Mouse (Mus musculus) MEL (cell line): ENCODE measurements at regions not wholly inside any gene's neighbourhood (a gene's known extent, or its start where the extent isn't known, plus 50 kb on each side); places are given as distances from the start of the nearest gene placed in this dataset.

Experiments
- DNase-seq: peaks from one replicate; pipeline ENCODE4 v3.0.0; 2011; ENCODE audit warnings: low read depth, low spot score
- H3K27ac ChIP-seq: 2 replicates; pipeline ENCODE4 v1.5.1; 2012; ENCODE audit warnings: low read depth, mild to moderate bottlenecking, control low read depth, low read length, moderate library complexity; ENCODE audit not compliant: control insufficient read depth
- H3K27me3 ChIP-seq, 2 experiments: fragments of 150-350 bp in 1 of 2; sonication (generic) in 1 of 2; 2 replicates each; pipeline ENCODE4 v1.6.1; 2012; ENCODE audit warnings: low read length in 2 of 2, mild to moderate bottlenecking in 2 of 2, improper control_type of control experiment in 1 of 2, moderate library complexity in 1 of 2; ENCODE audit not compliant: insufficient read depth in 2 of 2, control insufficient read depth in 1 of 2
- H3K36me3 ChIP-seq, 2 experiments: 2 replicates each; pipeline ENCODE4 v1.6.1; 2012 to 2014; ENCODE audit warnings: low read length in 2 of 2, improper control_type of control experiment in 1 of 2, inconsistent platforms in 1 of 2, mild to moderate bottlenecking in 1 of 2; ENCODE audit not compliant: insufficient read depth in 2 of 2, control insufficient read depth in 1 of 2
- H3K4me1 ChIP-seq, 2 experiments: fragments of 150-350 bp in 1 of 2; sonication (generic) in 1 of 2; 2 replicates each; pipeline ENCODE4 v1.6.1; 2012; ENCODE audit warnings: low read length in 2 of 2, improper control_type of control experiment in 1 of 2, mild to moderate bottlenecking in 1 of 2; ENCODE audit not compliant: insufficient read depth in 2 of 2, control insufficient read depth in 1 of 2
- H3K4me3 ChIP-seq, 2 experiments: fragments of 150-350 bp in 1 of 2; sonication (generic) in 1 of 2; 2 replicates each; pipeline ENCODE4 v1.5.1; 2012; ENCODE audit warnings: low read depth in 2 of 2, low read length in 2 of 2, mild to moderate bottlenecking in 2 of 2, moderate library complexity in 2 of 2, control low read depth in 1 of 2, improper control_type of control experiment in 1 of 2; ENCODE audit not compliant: control insufficient read depth in 1 of 2, insufficient read depth in 1 of 2
- H3K79me2 ChIP-seq: 2 replicates; pipeline ENCODE4 v1.6.1; 2012; ENCODE audit warnings: mild to moderate bottlenecking, low read length, moderate library complexity; ENCODE audit not compliant: control insufficient read depth, poor library complexity, insufficient read depth
- H3K9ac ChIP-seq: 2 replicates; pipeline ENCODE4 v1.6.1; 2012; ENCODE audit warnings: low read depth, mild to moderate bottlenecking, control low read depth, low read length, moderate library complexity; ENCODE audit not compliant: control insufficient read depth, poor library complexity, severe bottlenecking
- H3K9me3 ChIP-seq: fragments of 150-350 bp; sonication (generic); replicated peaks from 2 replicates; pipeline ENCODE4 v1.6.1; 2012; ENCODE audit warnings: mild to moderate bottlenecking, low read length, improper control_type of control experiment, moderate library complexity; ENCODE audit not compliant: insufficient read depth
- CHD2 ChIP-seq: IDR thresholded peaks from 2 replicates; pipeline ENCODE4 v1.6.1; 2011; ENCODE audit warnings: low read length, improper control_type of control experiment
- CTCF ChIP-seq, 3 experiments: IDR thresholded peaks in 2 of 3; conservative IDR thresholded peaks in 1 of 3; 2 replicates each; pipeline ENCODE4 v1.5.1; 2011 to 2012; ENCODE audit warnings: low read length in 3 of 3, low read depth in 2 of 3, mild to moderate bottlenecking in 2 of 3, improper control_type of control experiment in 1 of 3, inconsistent platforms in 1 of 3, mixed read lengths in 1 of 3, moderate library complexity in 1 of 3; ENCODE audit not compliant: control insufficient read depth in 1 of 3, insufficient read depth in 1 of 3, poor library complexity in 1 of 3, severe bottlenecking in 1 of 3
- E2F4 ChIP-seq: IDR thresholded peaks from 2 replicates; pipeline ENCODE4 v1.6.1; 2011; ENCODE audit warnings: low read depth, low read length, improper control_type of control experiment, borderline replicate concordance
- ELF1 ChIP-seq: IDR thresholded peaks from 2 replicates; pipeline ENCODE4 v1.6.1; 2014; ENCODE audit warnings: low read depth, mild to moderate bottlenecking, inconsistent platforms, low read length, improper control_type of control experiment, moderate library complexity
- GABPA ChIP-seq: IDR thresholded peaks from 2 replicates; pipeline ENCODE4 v1.6.1; 2012; ENCODE audit warnings: low read depth, mild to moderate bottlenecking, inconsistent platforms, low read length, improper control_type of control experiment, moderate library complexity
- HCFC1 ChIP-seq: IDR thresholded peaks from 2 replicates; pipeline ENCODE4 v1.6.1; 2012; ENCODE audit warnings: low read depth, mild to moderate bottlenecking, inconsistent platforms, low read length, improper control_type of control experiment, moderate library complexity
- KAT2A ChIP-seq: conservative IDR thresholded peaks from 2 replicates; pipeline ENCODE4 v1.6.1; 2012; ENCODE audit warnings: low read depth, low read length, improper control_type of control experiment, inconsistent platforms
- MAX ChIP-seq: IDR thresholded peaks from 2 replicates; pipeline ENCODE4 v1.6.1; 2011; ENCODE audit warnings: low read length, improper control_type of control experiment
- MAZ ChIP-seq: IDR thresholded peaks from 2 replicates; pipeline ENCODE4 v1.6.1; 2012; ENCODE audit warnings: low read depth, mild to moderate bottlenecking, inconsistent platforms, low read length, improper control_type of control experiment
- MEF2A ChIP-seq: IDR thresholded peaks from 2 replicates; pipeline ENCODE4 v1.6.1; 2014; ENCODE audit warnings: low read depth, mild to moderate bottlenecking, inconsistent platforms, low read length, improper control_type of control experiment; ENCODE audit not compliant: poor library complexity, insufficient replicate concordance, severe bottlenecking; ENCODE audit errors: extremely low read depth
- MYC ChIP-seq: IDR thresholded peaks from 2 replicates; pipeline ENCODE4 v1.6.1; 2011; ENCODE audit warnings: low read depth, mild to moderate bottlenecking, low read length, improper control_type of control experiment, moderate library complexity
- NELFE ChIP-seq: IDR thresholded peaks from 2 replicates; pipeline ENCODE4 v1.6.1; 2011; ENCODE audit warnings: low read depth, low read length, improper control_type of control experiment
- POLR2AphosphoS2 ChIP-seq: IDR thresholded peaks from 2 replicates; pipeline ENCODE4 v1.6.1; 2011; ENCODE audit warnings: low read length, improper control_type of control experiment
- POLR2AphosphoS5 ChIP-seq: IDR thresholded peaks from 2 replicates; pipeline ENCODE4 v1.6.1; 2012; ENCODE audit warnings: low read depth, borderline replicate concordance, mild to moderate bottlenecking, inconsistent platforms, low read length, moderate library complexity, mixed read lengths
- RCOR1 ChIP-seq: IDR thresholded peaks from 2 replicates; pipeline ENCODE4 v1.6.1; 2012; ENCODE audit warnings: low read depth, mild to moderate bottlenecking, inconsistent platforms, low read length, improper control_type of control experiment
- SIN3A ChIP-seq: IDR thresholded peaks from 2 replicates; pipeline ENCODE4 v1.6.1; 2012; ENCODE audit warnings: low read length, improper control_type of control experiment, inconsistent platforms
- SMC3 ChIP-seq: IDR thresholded peaks from 2 replicates; pipeline ENCODE4 v1.6.1; 2011; ENCODE audit warnings: low read depth, low read length, improper control_type of control experiment
- TAL1 ChIP-seq: IDR thresholded peaks from 2 replicates; pipeline ENCODE4 v1.6.1; 2012; ENCODE audit warnings: mild to moderate bottlenecking, inconsistent platforms, low read length, moderate library complexity, mixed read lengths
- TBP ChIP-seq: IDR thresholded peaks from 2 replicates; pipeline ENCODE4 v1.8.0; 2011; ENCODE audit warnings: low read depth, low read length, improper control_type of control experiment
- ZC3H11A ChIP-seq: IDR thresholded peaks from 2 replicates; pipeline ENCODE4 v1.6.1; 2012; ENCODE audit warnings: low read depth, mild to moderate bottlenecking, inconsistent platforms, low read length, improper control_type of control experiment
- ZMIZ1 ChIP-seq: IDR thresholded peaks from 2 replicates; pipeline ENCODE4 v1.6.1; 2012; ENCODE audit warnings: low read depth, mild to moderate bottlenecking, inconsistent platforms, low read length, improper control_type of control experiment, moderate library complexity
- ZNF384 ChIP-seq: IDR thresholded peaks from 2 replicates; pipeline ENCODE4 v1.6.1; 2012; ENCODE audit warnings: low read depth, mild to moderate bottlenecking, inconsistent platforms, low read length, improper control_type of control experiment

- Histone ChIP-seq H3K9ac (no peak overlapping the region), H3K36me3 (no peaks in the 10 kb centered on the region), H3K79me2 (no peaks in the 10 kb centered on the region), H3K27ac (no peak overlapping the region), H3K27me3 (no peaks in the 10 kb centered on the region), H3K4me1 (no peaks in the 10 kb centered on the region), H3K4me3 (no peak overlapping the region), H3K9me3 (no peaks in the 10 kb centered on the region)
- no peak for TF ChIP-seq ZMIZ1
- no peak for TF ChIP-seq MYC
- no peak for TF ChIP-seq CHD2
- no peak for TF ChIP-seq ZNF384
- TF ChIP-seq POLR2AphosphoS5 = no peak
- no peak for TF ChIP-seq SIN3A
- TF ChIP-seq TBP = no peak
- TF ChIP-seq MAZ = no peak
- no peak for TF ChIP-seq POLR2AphosphoS2
- no peak for TF ChIP-seq KAT2A
- TF ChIP-seq SMC3 = no peak
- no peak for TF ChIP-seq CTCF (IDR thresholded peaks at IDR 0.05 in 2 of 3, conservative IDR thresholded peaks at IDR 0.05 in 1 of 3; ENCODE audit: control insufficient read depth in 1 of 3, insufficient read depth in 1 of 3, low read depth in 2 of 3, low read length in 3 of 3, poor library complexity in 1 of 3, severe bottlenecking in 1 of 3)
- DNase-seq = no peak
Observed at GRCm38 (mm10) chr8:67199213-67199612, 324.4 kb upstream of the Nat3 start.

GRCm38 (mm10) chr8:67206064-67206463 is 317.6 kb upstream of the Nat3 start:
- Histone ChIP-seq H3K36me3 (no peaks in the 10 kb centered on the region), H3K79me2 (no peaks in the 10 kb centered on the region), H3K27ac (no peak overlapping the region), H3K9me3 (no peaks in the 10 kb centered on the region), H3K27me3 (no peaks in the 10 kb centered on the region), H3K4me1 (no peaks in the 10 kb centered on the region), H3K4me3 (no peak overlapping the region), H3K9ac (no peak overlapping the region)
- no peak for TF ChIP-seq RCOR1
- TF ChIP-seq KAT2A = no peak
- no peak for TF ChIP-seq MEF2A
- no peak for TF ChIP-seq HCFC1
- no peak for TF ChIP-seq NELFE
- TF ChIP-seq GABPA = no peak
- no peak for TF ChIP-seq TAL1
- no peak for TF ChIP-seq ZC3H11A
- TF ChIP-seq ELF1 = no peak
- TF ChIP-seq E2F4 = no peak
- TF ChIP-seq MAX = no peak
- no peak for DNase-seq
